Mouse (Mus musculus): Measurements from ENCODE around the gene Tead3. TPM values are rescaled to one million over a fixed set of nuclear protein-coding genes. Genes with fewer than 3 reads are reported as not detected.

Gene Tead3
- total RNA-seq, 1 experiment from 2014 or later: 10.6 TPM

DNA sequence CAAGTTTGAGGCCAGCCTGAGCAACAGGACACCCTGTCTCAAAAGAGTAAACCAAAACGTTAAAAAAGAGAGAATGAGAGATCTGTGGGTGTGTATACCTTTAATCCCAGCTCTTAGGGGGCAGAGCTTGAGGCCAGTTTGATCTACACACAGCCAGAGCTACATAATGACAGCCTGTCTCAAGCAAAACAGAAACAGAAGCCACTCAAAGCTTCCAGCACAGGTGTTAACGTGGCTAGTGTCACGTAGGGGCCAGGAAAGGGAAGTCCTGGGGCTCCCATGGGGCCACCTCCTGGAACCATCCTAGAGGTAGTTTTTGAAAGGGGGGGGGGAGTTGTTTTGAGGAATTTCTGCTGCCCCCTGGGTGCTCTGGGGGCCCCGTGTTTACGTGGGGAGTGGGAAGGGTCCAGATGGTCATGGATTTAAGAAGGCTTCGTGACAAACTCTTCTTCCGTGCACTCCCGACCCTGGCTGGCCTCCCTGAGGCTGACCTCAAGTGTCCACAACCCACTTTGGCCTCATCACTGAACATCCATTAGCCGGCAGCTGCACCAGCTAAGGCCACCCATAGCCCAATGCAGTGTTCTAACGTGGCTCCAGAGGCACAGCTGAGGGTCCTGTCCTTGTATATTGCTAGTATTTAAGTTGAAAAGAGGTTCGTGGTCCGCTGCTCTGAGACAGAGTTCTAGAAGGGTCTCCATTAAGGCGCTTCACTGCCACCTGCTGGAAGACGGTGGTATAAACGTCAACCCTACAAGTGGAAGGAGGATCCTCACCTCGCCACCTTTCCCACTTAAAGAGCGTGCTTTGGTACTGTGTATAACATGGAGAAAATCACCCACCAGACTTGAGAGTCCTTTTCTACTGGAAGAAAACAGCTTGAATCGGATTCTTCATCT is 42.1 kb downstream of the Tead3 start:
- peak; percentile 90 for DNase-seq

GRCm38 (mm10) chr17:28305172-28305571 is 45.4 kb downstream of the Tead3 start:
- peak; percentile 2 for DNase-seq

DNA sequence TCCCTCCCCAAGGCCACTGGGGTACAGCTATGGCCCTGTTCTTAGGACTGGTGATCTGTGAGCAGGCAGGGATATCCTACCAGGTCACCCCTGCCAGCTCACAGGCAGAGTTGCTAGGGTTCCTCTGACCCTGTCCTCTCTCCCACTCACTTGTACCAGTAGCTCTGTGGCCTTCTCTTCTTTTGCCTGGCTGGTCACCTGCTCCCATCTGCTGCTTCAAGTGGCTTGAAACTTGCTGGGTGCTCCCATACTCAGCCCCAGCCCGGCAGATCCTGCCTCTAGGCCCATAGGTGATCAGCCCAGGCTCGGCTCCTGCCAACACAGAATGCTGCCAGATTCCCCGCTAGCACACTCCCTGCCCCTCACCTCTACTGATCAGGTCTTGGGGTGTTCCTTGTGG is 49.8 kb downstream of the Tead3 start:
- peak; percentile 45 for DNase-seq

DNA sequence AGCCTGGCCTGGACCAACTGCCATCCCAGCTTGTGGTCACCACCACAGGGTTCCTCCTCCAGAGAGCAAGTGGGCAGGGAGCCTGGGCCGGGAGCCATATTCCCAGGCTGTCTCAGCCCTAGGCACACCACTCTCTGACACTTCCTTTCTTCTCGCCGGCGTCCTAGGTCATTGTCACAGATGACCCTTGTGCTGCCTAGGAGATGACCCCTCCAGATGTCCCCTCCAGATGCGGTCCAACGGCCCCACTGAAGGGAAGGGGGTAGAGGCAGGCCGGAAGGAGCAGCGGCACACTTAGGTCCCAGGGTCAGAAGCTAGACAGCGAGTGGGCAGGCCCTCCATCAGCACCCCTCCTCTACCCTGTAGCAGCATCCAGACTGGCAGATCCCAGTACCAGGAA is 50.3 kb downstream of the Tead3 start:
- no peak for DNase-seq

DNA sequence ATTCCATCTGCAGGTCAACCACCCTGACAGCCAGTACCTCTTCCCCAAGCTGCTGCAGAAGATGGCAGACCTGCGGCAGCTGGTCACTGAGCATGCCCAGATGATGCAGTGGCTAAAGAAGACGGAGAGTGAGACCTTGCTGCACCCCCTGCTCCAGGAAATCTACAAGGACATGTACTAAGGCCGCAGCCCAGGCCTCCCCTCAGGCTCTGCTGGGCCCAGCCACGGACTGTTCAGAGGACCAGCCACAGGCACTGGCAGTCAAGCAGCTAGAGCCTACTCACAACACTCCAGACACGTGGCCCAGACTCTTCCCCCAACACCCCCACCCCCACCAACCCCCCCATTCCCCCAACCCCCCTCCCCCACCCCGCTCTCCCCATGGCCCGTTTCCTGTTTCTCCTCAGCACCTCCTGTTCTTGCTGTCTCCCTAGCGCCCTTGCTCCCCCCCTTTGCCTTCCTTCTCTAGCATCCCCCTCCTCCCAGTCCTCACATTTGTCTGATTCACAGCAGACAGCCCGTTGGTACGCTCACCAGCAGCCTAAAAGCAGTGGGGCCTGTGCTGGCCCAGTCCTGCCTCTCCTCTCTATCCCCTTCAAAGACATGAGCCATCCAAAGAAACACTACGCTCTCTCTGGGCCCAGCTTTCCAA is 50.8 kb downstream of the Tead3 start:
- peak; percentile 47 for DNase-seq

- DNase-seq: no peak
These were observed 51.7 kb downstream of the Tead3 start for GRCm38 (mm10) chr17:28298888-28299287.

DNA sequence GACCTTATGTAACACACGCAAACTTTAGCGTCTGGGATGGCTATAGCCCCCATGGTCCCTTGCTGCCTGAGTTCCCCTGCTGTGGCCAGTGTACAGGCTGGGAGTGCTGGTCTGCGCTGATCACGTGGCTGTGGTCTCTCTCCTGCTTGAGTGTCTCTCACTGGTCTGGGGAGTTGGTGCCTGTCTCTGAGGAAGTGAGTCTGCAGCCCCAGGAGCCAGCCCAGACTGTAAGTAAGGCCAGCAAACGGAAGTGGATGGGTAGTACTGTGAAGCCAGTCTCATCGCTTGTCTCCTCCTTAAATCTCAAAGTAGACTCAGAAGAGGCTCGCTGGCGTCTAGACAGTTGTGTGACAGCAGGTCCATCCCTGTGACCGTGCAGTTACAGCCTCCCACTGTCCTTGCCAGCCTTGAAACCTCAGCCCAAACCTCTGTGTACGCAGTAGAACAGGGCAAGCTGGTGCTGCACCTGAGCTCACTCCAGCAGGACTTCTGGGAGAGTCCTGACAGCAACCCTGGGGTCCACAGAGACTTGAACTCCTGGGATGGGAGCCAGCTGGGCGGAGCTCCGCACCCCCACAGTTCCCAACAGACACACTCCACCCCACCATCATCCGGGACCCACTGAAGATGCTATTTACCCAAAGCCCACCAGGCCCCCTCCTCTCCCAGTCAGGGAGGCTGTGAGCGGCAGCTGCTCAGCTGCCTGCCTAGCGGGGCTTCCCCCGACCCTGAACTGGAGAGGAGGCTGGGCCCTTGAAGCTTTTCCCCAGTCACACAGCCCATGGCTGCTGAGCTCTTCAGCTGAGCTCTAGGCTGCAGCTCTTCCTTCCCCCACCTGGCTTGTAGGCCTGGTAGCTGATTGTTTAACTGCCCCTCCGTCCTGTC is 55.9 kb downstream of the Tead3 start:
- DNase-seq: no peak

DNA sequence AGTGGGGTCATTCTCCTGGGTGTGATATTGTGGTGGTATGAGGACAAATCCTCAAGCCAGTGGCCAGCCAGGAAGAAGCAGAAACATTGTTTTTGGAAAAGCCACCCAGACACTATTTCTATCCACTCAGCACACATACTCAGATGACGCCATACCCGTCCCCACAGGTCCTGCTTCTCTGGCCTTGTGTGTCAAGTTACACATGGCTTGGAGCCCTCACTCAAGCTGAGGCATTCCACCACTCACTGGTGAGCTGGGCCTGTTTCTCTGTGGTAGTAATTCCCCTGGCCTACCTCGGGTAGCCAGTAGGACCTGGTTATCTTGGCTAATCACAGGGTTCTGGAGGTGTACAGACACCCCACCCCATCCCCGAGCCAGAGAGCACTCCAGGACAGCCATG is 56.9 kb downstream of the Tead3 start:
- peak; percentile 52 for DNase-seq

DNA sequence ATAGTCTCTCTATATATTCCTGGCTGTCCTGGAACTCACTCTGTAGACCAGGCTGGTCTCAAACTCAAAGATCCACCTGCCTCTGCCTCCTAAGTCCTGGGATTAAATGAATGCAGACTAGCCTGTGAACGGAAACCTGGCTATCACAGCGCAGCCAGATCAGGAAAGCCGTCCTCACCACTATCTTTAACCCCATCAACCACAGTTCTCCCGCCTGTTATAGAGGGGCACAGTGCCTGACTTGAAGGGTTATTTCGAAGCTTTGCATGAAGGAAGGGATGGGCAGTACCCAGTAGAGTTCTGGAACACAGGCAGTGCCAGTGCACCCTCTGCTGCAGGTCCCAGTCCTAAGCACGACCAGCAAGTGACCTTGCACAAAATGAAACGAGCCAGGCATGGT is 59.3 kb downstream of the Tead3 start:
- DNase-seq: no peak

DNA sequence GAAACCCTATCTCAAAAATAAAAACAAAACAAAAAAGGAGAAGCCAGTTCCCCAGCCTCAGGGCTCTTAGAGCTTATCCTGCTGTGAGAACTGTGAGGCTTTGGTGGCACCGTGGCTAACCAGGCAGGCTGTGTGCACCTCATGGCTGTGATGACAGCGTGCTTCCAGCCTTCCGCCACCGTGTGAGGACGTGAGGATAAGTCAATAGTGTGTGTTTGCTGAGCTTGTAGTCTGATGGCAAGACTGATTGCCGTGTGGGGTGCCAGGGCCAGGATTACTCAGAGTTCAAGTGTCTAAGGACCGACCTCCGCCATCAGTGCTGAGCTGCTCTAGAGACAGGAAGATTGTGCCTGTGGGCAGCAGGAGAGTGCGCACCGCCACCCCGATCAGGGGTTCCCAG is 59.9 kb downstream of the Tead3 start:
- DNase-seq: peak; percentile 39

DNA sequence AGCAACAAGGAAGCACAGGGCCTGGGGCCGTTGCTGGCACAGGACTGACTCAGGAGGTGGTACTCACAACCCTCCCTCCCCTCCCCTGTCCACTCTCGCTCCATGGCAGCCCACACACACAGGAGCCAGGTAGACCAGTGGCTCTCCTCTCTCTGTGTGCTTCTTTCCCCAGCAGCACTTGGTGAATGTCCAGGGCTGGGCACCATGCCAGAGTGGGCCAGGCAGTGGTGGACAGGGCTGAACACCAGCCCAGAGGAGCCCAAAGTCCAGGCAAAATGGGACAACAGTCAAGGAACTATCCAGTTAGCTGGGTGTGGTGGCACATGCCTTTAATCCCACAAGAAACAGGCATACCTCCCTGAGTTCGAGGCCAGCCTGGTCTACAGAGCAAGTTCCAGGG is 60.4 kb downstream of the Tead3 start:
- peak; percentile 92 for DNase-seq

DNA sequence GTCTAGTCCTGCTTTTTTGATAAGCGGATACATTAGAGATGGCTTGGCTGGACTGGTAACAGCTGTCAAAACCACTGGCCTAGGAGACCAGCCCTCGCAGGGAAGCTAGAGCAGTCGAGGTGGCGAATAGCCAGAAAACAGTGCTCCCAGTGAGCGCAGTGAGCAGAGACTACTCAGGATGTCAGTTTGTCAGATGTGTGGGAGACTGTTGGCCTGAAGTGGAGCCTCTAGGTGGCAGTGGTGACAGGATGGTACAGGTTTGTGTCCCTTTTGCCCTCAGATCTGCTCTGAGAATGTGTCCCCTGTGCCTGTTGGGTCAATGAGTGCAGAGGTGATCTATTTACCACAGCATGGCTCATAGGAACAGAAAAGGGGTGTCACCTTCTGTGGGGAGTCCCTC is 62.6 kb downstream of the Tead3 start:
- no peak for DNase-seq

- DNase-seq: peak; percentile 47
These were observed 63.0 kb downstream of the Tead3 start for GRCm38 (mm10) chr17:28287578-28287977.

GRCm38 (mm10) chr17:28286964-28287363 is 63.7 kb downstream of the Tead3 start:
- DNase-seq: no peak

GRCm38 (mm10) chr17:28286133-28286532 is 64.5 kb downstream of the Tead3 start:
- DNase-seq: no peak

GRCm38 (mm10) chr17:28283199-28283598 is 67.4 kb downstream of the Tead3 start:
- no peak for DNase-seq

GRCm38 (mm10) chr17:28281866-28282441 is 68.7 kb downstream of the Tead3 start:
- no peak for DNase-seq

Other genes with a start within 250 kb of the Tead3 start
- gene Scube3, start 208.7 kb downstream of the Tead3 start, total RNA-seq (2021): 10.9 and 11.9 TPM in 2 replicates
- gene Zfp523, start 173.7 kb downstream of the Tead3 start, total RNA-seq (2021): 36.8 and 43.4 TPM in 2 replicates
- gene Def6, start 143.0 kb downstream of the Tead3 start, total RNA-seq (2021): 3.3 and 8.9 TPM in 2 replicates
- gene Ppard, start 118.1 kb downstream of the Tead3 start, total RNA-seq (2021): 36.1 and 39.8 TPM in 2 replicates
- 20.5 and 29.6 TPM in 2 replicates for gene Fance, start 37.3 kb downstream of the Tead3 start, total RNA-seq (2021)
- 814 and 958 TPM in 2 replicates for gene Rpl10a, start 22.3 kb downstream of the Tead3 start, total RNA-seq (2021)
- gene Tulp1, start 14.4 kb upstream of the Tead3 start, total RNA-seq (2021): 0.71 TPM in 1 of 2 replicates, not detected in the other
- 73.0 and 118 TPM in 2 replicates for gene Fkbp5, start 166.7 kb upstream of the Tead3 start, total RNA-seq (2021)
- not detected in 2 replicates for gene Armc12, start 180.0 kb upstream of the Tead3 start, total RNA-seq (2021)
- gene Clpsl2, start 198.6 kb upstream of the Tead3 start, total RNA-seq (2021): not detected in 2 replicates
- gene Clps, start 209.9 kb upstream of the Tead3 start, total RNA-seq (2021): not detected in 2 replicates
- 1.7 and 3.3 TPM in 2 replicates for gene Lhfpl5, start 224.8 kb upstream of the Tead3 start, total RNA-seq (2021)